Mouse (Mus musculus): Measurements from ENCODE around the gene Mcam.

DNA sequence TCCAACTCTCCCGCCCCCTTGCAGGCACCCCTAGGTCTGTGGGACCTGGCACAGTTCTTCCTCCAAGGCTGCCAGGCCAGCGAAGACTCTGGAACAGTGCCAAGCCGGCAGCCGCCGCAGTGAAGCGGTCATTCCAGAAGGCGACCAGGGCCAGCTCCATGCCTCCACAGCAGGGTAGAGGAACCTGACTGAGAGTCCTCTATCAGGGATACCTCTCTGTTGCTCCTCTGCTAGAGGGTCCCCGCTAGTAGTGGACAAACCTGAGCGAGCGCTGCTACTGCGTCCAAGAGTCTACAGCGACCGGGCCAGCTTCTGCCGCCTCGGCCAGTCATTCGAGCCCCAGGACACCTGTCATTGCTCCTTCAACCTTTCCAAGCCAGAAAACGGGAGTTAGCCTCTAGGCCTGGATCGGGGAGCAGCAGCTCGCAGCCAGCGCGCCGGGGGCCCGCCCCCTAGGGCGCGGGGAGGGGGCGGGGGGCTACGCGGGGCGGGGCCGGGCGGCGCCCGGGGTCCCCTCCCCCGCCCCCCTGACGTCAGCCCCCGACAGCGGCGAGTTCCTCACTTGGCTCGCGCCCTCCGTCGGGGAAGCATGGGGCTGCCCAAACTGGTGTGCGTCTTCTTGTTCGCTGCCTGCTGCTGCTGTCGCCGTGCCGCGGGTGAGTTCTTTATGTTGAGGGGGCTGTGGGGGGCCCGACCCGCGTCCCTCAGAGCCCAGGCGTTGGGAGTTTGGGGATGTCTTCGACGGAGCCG is at the start of gene Mcam:
- TF ChIP-seq CTCF (IDR thresholded peaks at IDR 0.05; ENCODE audit: borderline replicate concordance, insufficient read depth, low read length) = no peak
- TF ChIP-seq POLR2A (IDR thresholded peaks at IDR 0.05; ENCODE audit: low read depth, low read length) = peak; percentile 91

Measured in embryonic fibroblast, embryonic 13.5 days (primary cell).